Mouse (Mus musculus) cerebellum, postnatal 4 days (tissue): Measurements from ENCODE around the gene Slc44a1.
A peak's percentile ranks its signal among the peaks of the same experiment; 100 is the strongest.

Experiments used
- DNase-seq, 2 experiments: peaks; one replicate each; pipeline ENCODE4 v3.0.0; 2022; ENCODE audit warnings: low spot score in 2 of 2, mixed read lengths in 1 of 2

Gene Slc44a1

GRCm38 (mm10) chr4:53431585-53432234, 8.5 kb upstream of the Slc44a1 start:
- peak in 1 of 2 experiments; percentile 8 for DNase-seq

- no peak for DNase-seq
Measured at GRCm38 (mm10) chr4:53437110-53437755, 3.0 kb upstream of the Slc44a1 start.

GRCm38 (mm10) chr4:53438386-53438785, 1.8 kb upstream of the Slc44a1 start:
- no peak for DNase-seq

- no peak for DNase-seq
Measured at GRCm38 (mm10) chr4:53438836-53439480, 1.3 kb upstream of the Slc44a1 start.

- no peak for DNase-seq
Measured at GRCm38 (mm10) chr4:53439636-53440009, 590 bp upstream of the Slc44a1 start.

GRCm38 (mm10) chr4:53440816-53441571, 781 bp downstream of the Slc44a1 start:
- peak in 1 of 2 experiments; percentile 46 for DNase-seq

GRCm38 (mm10) chr4:53441683-53442082, 1.5 kb downstream of the Slc44a1 start:
- DNase-seq = no peak

GRCm38 (mm10) chr4:53446216-53446615, 6.0 kb downstream of the Slc44a1 start:
- DNase-seq = no peak

- DNase-seq = no peak
Measured at GRCm38 (mm10) chr4:53447773-53448172, 7.6 kb downstream of the Slc44a1 start.

- peak in 1 of 2 experiments; percentile 10 for DNase-seq
Measured at GRCm38 (mm10) chr4:53450736-53451135, 10.5 kb downstream of the Slc44a1 start.

GRCm38 (mm10) chr4:53451887-53452286, 11.7 kb downstream of the Slc44a1 start:
- DNase-seq = no peak

GRCm38 (mm10) chr4:53452457-53452856, 12.2 kb downstream of the Slc44a1 start:
- no peak for DNase-seq

GRCm38 (mm10) chr4:53452976-53453889, 13.0 kb downstream of the Slc44a1 start:
- no peak for DNase-seq

GRCm38 (mm10) chr4:53455885-53456284, 15.7 kb downstream of the Slc44a1 start:
- no peak for DNase-seq

- DNase-seq = no peak
Measured at GRCm38 (mm10) chr4:53456570-53456969, 16.4 kb downstream of the Slc44a1 start.

GRCm38 (mm10) chr4:53458503-53458902, 18.3 kb downstream of the Slc44a1 start:
- no peak for DNase-seq

- DNase-seq = no peak
Measured at GRCm38 (mm10) chr4:53459697-53460096, 19.5 kb downstream of the Slc44a1 start.

GRCm38 (mm10) chr4:53461026-53461425, 20.8 kb downstream of the Slc44a1 start:
- no peak for DNase-seq

- no peak for DNase-seq
Measured at GRCm38 (mm10) chr4:53462069-53462468, 21.9 kb downstream of the Slc44a1 start.

- no peak for DNase-seq
Measured at GRCm38 (mm10) chr4:53462505-53463251, 22.5 kb downstream of the Slc44a1 start.
